In genomic region chr7:100929639-100930303, GRCm38 (mm10) we compare ENCODE assay signal across 9 mouse cellular contexts. TPM values are rescaled to one million over a fixed set of nuclear protein-coding genes. Genes with fewer than 3 reads are reported as not detected.
DNase-seq lines count a peak whose midpoint lies in the region; ATAC-seq and TF ChIP-seq lines count a peak whose summit lies in the region.
"Had no signal": no experiment of that assay in that cellular context is flagged by ENCODE, and none has a peak within 500 bp of the region (broad histone marks: within the 10 kb centered on the region; RNA-seq: fewer than 3 reads in every experiment).

No protein-coding gene starts in this region.

- no peak for DNase-seq in kidney, adult 9 months
- peak; percentile 52 for DNase-seq in forebrain, embryonic 11.5 days (ENCODE audit: low spot score)
- DNase-seq in thymus, postnatal 0 days (ENCODE audit: low spot score), result no peak
- DNase-seq in adrenal gland, adult 18-20 months (ENCODE audit: low spot score in 2 of 2), result no peak
- no peak for DNase-seq in cerebellum, postnatal 25 days

- TF ChIP-seq CTCF in intestine, postnatal 0 days (IDR thresholded peaks at IDR 0.05; ENCODE audit: low read depth), result no peak

- peak overlapping the region; percentile 88 for H3K4me3 ChIP-seq in kidney, embryonic 16.5 days (ENCODE audit: low read length)
- H3K4me3 ChIP-seq in forebrain, embryonic 11.5 days (ENCODE audit: low read depth, low read length), result peak overlapping the region; percentile 4; the same call in 1 of the 2 replicates
- H3K4me3 ChIP-seq in intestine, postnatal 0 days (ENCODE audit: low read depth, low read length), result peak overlapping the region; percentile 58
- peak overlapping the region; percentile 60; the same call in 1 of the 2 replicates for H3K4me3 ChIP-seq in neural tube, embryonic 12.5 days

- WGBS in kidney, embryonic 16.5 days, result 47% methylated on average over 19 of the region's 19 CpGs
- 84% methylated on average over 19 of the region's 19 CpGs for WGBS in forebrain, embryonic 11.5 days
- 70% methylated on average over 19 of the region's 19 CpGs for WGBS in intestine, postnatal 0 days
- WGBS in neural tube, embryonic 12.5 days, result 84% methylated on average over 19 of the region's 19 CpGs

- H3K4me1 ChIP-seq in kidney, embryonic 16.5 days (ENCODE audit: insufficient read depth, low read length), result peaks cover 65% of the 10 kb centered on the region
- H3K4me1 ChIP-seq in forebrain, embryonic 11.5 days (replicated peaks; ENCODE audit: control insufficient read depth, insufficient read depth, low read length), result peaks cover 48% of the 10 kb centered on the region
- H3K4me1 ChIP-seq in intestine, postnatal 0 days (replicated peaks; ENCODE audit: control insufficient read depth, insufficient read depth, low read length), result peaks cover 5% of the 10 kb centered on the region
- H3K4me1 ChIP-seq in neural tube, embryonic 12.5 days, result peaks cover 73% of the 10 kb centered on the region

- H3K4me2 ChIP-seq in kidney, embryonic 16.5 days (replicated peaks; ENCODE audit: low read depth, low read length), result peak overlapping the region; percentile 86
- peak overlapping the region; percentile 95 for H3K4me2 ChIP-seq in forebrain, embryonic 11.5 days (ENCODE audit: low read depth, low read length, severe bottlenecking)
- H3K4me2 ChIP-seq in intestine, postnatal 0 days (replicated peaks; ENCODE audit: low read depth), result peak overlapping the region; percentile 90
- peak overlapping the region; percentile 87 for H3K4me2 ChIP-seq in neural tube, embryonic 12.5 days (replicated peaks)

- H3K27ac ChIP-seq in kidney, embryonic 16.5 days (ENCODE audit: low read length), result no peak overlapping the region
- no peak overlapping the region for H3K27ac ChIP-seq in forebrain, embryonic 11.5 days (ENCODE audit: low read depth, low read length)
- H3K27ac ChIP-seq in intestine, postnatal 0 days (ENCODE audit: low read depth, low read length), result no peak overlapping the region
- no peak overlapping the region for H3K27ac ChIP-seq in neural tube, embryonic 12.5 days

- peaks cover 3% of the 10 kb centered on the region; the same call in 1 of the 2 replicates for H3K36me3 ChIP-seq in kidney, embryonic 16.5 days (ENCODE audit: insufficient read depth, low read length)
- H3K36me3 ChIP-seq in forebrain, embryonic 11.5 days (ENCODE audit: control insufficient read depth, insufficient read depth, low read length), result no peaks in the 10 kb centered on the region
- no peaks in the 10 kb centered on the region; the same call in 1 of the 2 replicates for H3K36me3 ChIP-seq in intestine, postnatal 0 days (ENCODE audit: control insufficient read depth, insufficient read depth)
- H3K36me3 ChIP-seq in neural tube, embryonic 12.5 days, result no peaks in the 10 kb centered on the region

- H3K27me3 ChIP-seq in kidney, embryonic 16.5 days (ENCODE audit: insufficient read depth, low read length), result no peaks in the 10 kb centered on the region
- 0 out of 2 replicates have a peak, but pooled peaks cover 2% of the 10 kb centered on the region for H3K27me3 ChIP-seq in forebrain, embryonic 11.5 days (ENCODE audit: control insufficient read depth, insufficient read depth, low read length)
- peaks cover 21% of the 10 kb centered on the region for H3K27me3 ChIP-seq in intestine, postnatal 0 days (replicated peaks; ENCODE audit: control insufficient read depth, insufficient read depth, low read length)
- peaks cover 20% of the 10 kb centered on the region for H3K27me3 ChIP-seq in neural tube, embryonic 12.5 days (replicated peaks)

- H3K9me3 ChIP-seq in kidney, embryonic 16.5 days (ENCODE audit: low read length), result no peaks in the 10 kb centered on the region
- H3K9me3 ChIP-seq in forebrain, embryonic 11.5 days (ENCODE audit: control insufficient read depth, low read length), result no peaks in the 10 kb centered on the region
- H3K9me3 ChIP-seq in intestine, postnatal 0 days (ENCODE audit: control insufficient read depth), result no peaks in the 10 kb centered on the region
- H3K9me3 ChIP-seq in neural tube, embryonic 12.5 days, result no peaks in the 10 kb centered on the region

- H3K9ac ChIP-seq in kidney, embryonic 16.5 days (replicated peaks; ENCODE audit: low read length), result peak overlapping the region; percentile 99
- H3K9ac ChIP-seq in forebrain, embryonic 11.5 days (ENCODE audit: low read length), result no peak overlapping the region
- H3K9ac ChIP-seq in intestine, postnatal 0 days (ENCODE audit: low read depth, low read length), result peak overlapping the region; percentile 75; the same call in 1 of the 2 replicates
- no peak overlapping the region for H3K9ac ChIP-seq in neural tube, embryonic 12.5 days

- no peak for ATAC-seq in kidney, embryonic 16.5 days (ENCODE audit: low FRiP score, low TSS enrichment)
- no peak for ATAC-seq in forebrain, embryonic 11.5 days (replicated peaks; ENCODE audit: low FRiP score)
- ATAC-seq in intestine, postnatal 0 days, result no peak
- no peak for ATAC-seq in neural tube, embryonic 12.5 days (ENCODE audit: low FRiP score, low read depth)

RNA-seq across cellular contexts. Expression of gene Arhgef17, which starts 2.1 kb away (rescaled TPM):
- polyA plus RNA-seq in kidney, embryonic 16.5 days (2015; fragmentation: Nextera tagmentation; extraction: Ambion mirVana), result 10.7 and 10.8 TPM in 2 replicates
- 7.8 and 10.1 TPM in 2 replicates for polyA plus RNA-seq in forebrain, embryonic 11.5 days (2014; fragmentation: Nextera tagmentation; extraction: Ambion mirVana)
- polyA plus RNA-seq in intestine, postnatal 0 days (2015; fragmentation: Nextera tagmentation; extraction: Ambion mirVana), result 2.0 and 2.5 TPM in 2 replicates
- polyA plus RNA-seq in neural tube, embryonic 12.5 days (2016; fragmentation: Nextera tagmentation; extraction: Ambion mirVana), result 7.1 and 7.9 TPM in 2 replicates
- 1.0 and 1.1 TPM in 2 replicates for polyA plus RNA-seq in thymus, postnatal 0 days (2015; fragmentation: Nextera tagmentation; extraction: Ambion mirVana)
- 10 to 100 TPM; 50.4 to 79.5 TPM for total RNA-seq in adrenal gland, adult 18-20 months (2021)

RNA-seq across cellular contexts. Expression of gene P2ry6, which starts 44.7 kb away (rescaled TPM):
- polyA plus RNA-seq in kidney, embryonic 16.5 days (2015; fragmentation: Nextera tagmentation; extraction: Ambion mirVana), result 4.8 and 5.2 TPM in 2 replicates
- polyA plus RNA-seq in forebrain, embryonic 11.5 days (2014; fragmentation: Nextera tagmentation; extraction: Ambion mirVana), result 1.9 and 3.3 TPM in 2 replicates
- 5.7 and 7.0 TPM in 2 replicates for polyA plus RNA-seq in intestine, postnatal 0 days (2015; fragmentation: Nextera tagmentation; extraction: Ambion mirVana)
- 2.9 and 3.3 TPM in 2 replicates for polyA plus RNA-seq in neural tube, embryonic 12.5 days (2016; fragmentation: Nextera tagmentation; extraction: Ambion mirVana)
- 6.0 and 6.4 TPM in 2 replicates for polyA plus RNA-seq in thymus, postnatal 0 days (2015; fragmentation: Nextera tagmentation; extraction: Ambion mirVana)
- 1 to 10 TPM; 3.1 to 5.4 TPM for total RNA-seq in adrenal gland, adult 18-20 months (2021)
- total RNA-seq: MEL had no signal

Comparison
In these comparisons a context has a peak if more than half of its experiments do, and no peak if none do; other contexts are left out.
1. H3K4me3 ChIP-seq: peak in every context shown above with its lines; median percentile 88 in kidney, embryonic 16.5 days; 60 in neural tube, embryonic 12.5 days; 58 in intestine, postnatal 0 days; 4 in forebrain, embryonic 11.5 days.
2. H3K9ac ChIP-seq: peak in kidney, embryonic 16.5 days (single experiment) and intestine, postnatal 0 days (single experiment); none in forebrain, embryonic 11.5 days (single experiment) and neural tube, embryonic 12.5 days (single experiment).
3. Peak in every context shown above with its lines, with median percentiles within 50 percentile points of each other: H3K4me2 ChIP-seq.